17 mouse cellular contexts compared by ENCODE assay signal in the genomic region with DNA sequence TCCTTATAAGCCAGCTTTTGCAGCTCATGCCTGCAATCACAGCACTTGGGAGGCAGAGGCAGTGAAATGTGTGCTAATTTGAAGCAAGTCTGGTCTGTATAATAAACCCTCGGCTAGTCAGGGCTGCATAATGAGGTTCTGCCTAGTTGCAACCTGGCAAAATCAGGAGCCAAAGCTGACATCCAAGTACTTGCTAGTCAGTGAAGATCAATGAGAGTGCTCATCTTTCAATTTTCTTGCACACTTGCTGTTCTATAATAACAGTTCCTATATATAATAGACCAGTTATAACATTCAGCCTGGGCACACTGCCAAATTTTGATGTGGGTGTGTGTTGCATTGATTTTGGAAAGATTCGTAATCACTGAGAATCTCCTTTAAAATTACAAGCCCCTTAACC. TPM values are rescaled to one million over a fixed set of nuclear protein-coding genes. Genes with fewer than 3 reads are reported as not detected.
DNase-seq lines count a peak whose midpoint lies in the region; ATAC-seq lines count a peak whose summit lies in the region.
"Had no signal": no experiment of that assay in that cellular context is flagged by ENCODE, and none has a peak within 500 bp of the region (broad histone marks: within the 10 kb centered on the region; RNA-seq: fewer than 3 reads in every experiment).

No protein-coding gene starts in this region.

- H3K4me3 ChIP-seq in hindbrain, embryonic 13.5 days = no peak overlapping the region
- no peak overlapping the region for H3K4me3 ChIP-seq in hindbrain, embryonic 14.5 days (replicated peaks; ENCODE audit: low read length)
- H3K4me3 ChIP-seq in limb, embryonic 10.5 days = no peak overlapping the region
- H3K4me3 ChIP-seq: liver, embryonic 13.5 days had no signal

- H3K4me1 ChIP-seq in hindbrain, embryonic 13.5 days (replicated peaks) = no peaks in the 10 kb centered on the region
- no peaks in the 10 kb centered on the region for H3K4me1 ChIP-seq in hindbrain, embryonic 14.5 days (replicated peaks; ENCODE audit: control insufficient read depth, insufficient read depth, low read length)
- no peaks in the 10 kb centered on the region for H3K4me1 ChIP-seq in limb, embryonic 10.5 days
- H3K4me1 ChIP-seq: liver, embryonic 13.5 days had no signal

- no peak for DNase-seq in hindbrain, embryonic 14.5 days (ENCODE audit: low spot score)
- DNase-seq in NIH3T3 (ENCODE audit: low read depth) = peak; percentile 3
- DNase-seq in retina, postnatal 1 day = peak; percentile 5
- no peak for DNase-seq in kidney, postnatal 14 days
- DNase-seq in limb, embryonic 10.5 days (ENCODE audit: low spot score) = no peak
- DNase-seq in urinary bladder, adult 18-20 months (ENCODE audit: low spot score in 2 of 2) = no peak
- DNase-seq: adrenal gland, postnatal 25 days; cerebellum, adult 11-12 months; gastrocnemius, postnatal 25 days; kidney, postnatal 25 days; liver, embryonic 13.5 days; lung, postnatal 14 days; spleen, adult 18-20 months had no signal

- 0 out of 2 replicates have a peak, but pooled peaks have one; percentile 32 for ATAC-seq in hindbrain, embryonic 13.5 days (ENCODE audit: low FRiP score)
- no peak for ATAC-seq in hindbrain, embryonic 14.5 days (ENCODE audit: low FRiP score)
- peak; percentile 50 for ATAC-seq in frontal cortex, adult (ENCODE audit: low TSS enrichment)

- H3K4me2 ChIP-seq in hindbrain, embryonic 13.5 days = no peak overlapping the region
- H3K4me2 ChIP-seq in hindbrain, embryonic 14.5 days (replicated peaks) = no peak overlapping the region
- H3K4me2 ChIP-seq: liver, embryonic 13.5 days had no signal

- H3K27me3 ChIP-seq in hindbrain, embryonic 13.5 days = no peaks in the 10 kb centered on the region
- no peaks in the 10 kb centered on the region for H3K27me3 ChIP-seq in hindbrain, embryonic 14.5 days (ENCODE audit: control insufficient read depth, insufficient read depth, low read length)
- H3K27me3 ChIP-seq in limb, embryonic 10.5 days (ENCODE audit: low read depth, poor library complexity, severe bottlenecking) = no peaks in the 10 kb centered on the region
- H3K27me3 ChIP-seq: liver, embryonic 13.5 days had no signal

- no peaks in the 10 kb centered on the region for H3K36me3 ChIP-seq in hindbrain, embryonic 13.5 days
- no peaks in the 10 kb centered on the region for H3K36me3 ChIP-seq in hindbrain, embryonic 14.5 days (replicated peaks; ENCODE audit: control insufficient read depth, insufficient read depth)
- no peaks in the 10 kb centered on the region for H3K36me3 ChIP-seq in limb, embryonic 10.5 days
- H3K36me3 ChIP-seq: liver, embryonic 13.5 days had no signal

- H3K9me3 ChIP-seq in hindbrain, embryonic 13.5 days = no peaks in the 10 kb centered on the region
- no peaks in the 10 kb centered on the region for H3K9me3 ChIP-seq in hindbrain, embryonic 14.5 days (ENCODE audit: control insufficient read depth, low read length)
- H3K9me3 ChIP-seq in limb, embryonic 10.5 days (replicated peaks) = no peaks in the 10 kb centered on the region
- H3K9me3 ChIP-seq: liver, embryonic 13.5 days had no signal

- H3K27ac ChIP-seq in hindbrain, embryonic 13.5 days = no peak overlapping the region
- no peak overlapping the region for H3K27ac ChIP-seq in hindbrain, embryonic 14.5 days
- no peak overlapping the region for H3K27ac ChIP-seq in limb, embryonic 10.5 days
- H3K27ac ChIP-seq: liver, embryonic 13.5 days had no signal

- no peak overlapping the region for H3K9ac ChIP-seq in hindbrain, embryonic 13.5 days
- no peak overlapping the region for H3K9ac ChIP-seq in hindbrain, embryonic 14.5 days
- H3K9ac ChIP-seq: liver, embryonic 13.5 days had no signal

- 47% methylated on average over 2 of the region's 2 CpGs for WGBS in hindbrain, embryonic 13.5 days
- 50% methylated on average over 2 of the region's 2 CpGs for WGBS in hindbrain, embryonic 14.5 days
- WGBS in limb, embryonic 10.5 days = 83% methylated on average over 2 of the region's 2 CpGs

RNA-seq across cellular contexts. Expression of a gene that starts 6.2 kb away (rescaled TPM):
- polyA plus RNA-seq in hindbrain, embryonic 13.5 days (2015; fragmentation: Nextera tagmentation; extraction: Ambion mirVana) = 0.25 and 0.30 TPM in 2 replicates
- polyA plus RNA-seq in hindbrain, embryonic 14.5 days (2014; fragmentation: Nextera tagmentation; extraction: Ambion mirVana) = 0.44 and 0.76 TPM in 2 replicates
- polyA plus RNA-seq in limb, embryonic 10.5 days (2016; fragmentation: Nextera tagmentation; extraction: Ambion mirVana) = not detected in 2 replicates
- polyA plus RNA-seq: heart, embryonic 14.5 days; liver, embryonic 13.5 days; testis, adult 2 months had no signal

Comparison
In these comparisons a context has a peak if more than half of its experiments do, and no peak if none do; other contexts are left out.
1. DNase-seq: peak in NIH3T3 (single experiment) and retina, postnatal 1 day (single experiment); none in hindbrain, embryonic 14.5 days (single experiment), kidney, postnatal 14 days (single experiment), limb, embryonic 10.5 days (single experiment) and urinary bladder, adult 18-20 months (0 of 2).